Mouse (Mus musculus): ENCODE measurements around the gene Adam33.

- TF ChIP-seq POLR2A (IDR thresholded peaks at IDR 0.05; ENCODE audit: insufficient read depth, low read depth, low read length) (no peak; the same call in 1 of the 2 replicates), CTCF (IDR thresholded peaks at IDR 0.05) (no peak)
Observed at GRCm38 (mm10) chr2:131096101-131096795, 32.6 kb upstream of the Adam33 start.
